Mouse (Mus musculus) embryonic facial prominence, embryonic 13.5 days (tissue): Measurements from ENCODE around the gene Zfand6. TPM values are rescaled to one million over a fixed set of nuclear protein-coding genes. Genes with fewer than 3 reads are reported as not detected.
A peak's percentile ranks its signal among the peaks of the same experiment; 100 is the strongest.

Experiments used
- ATAC-seq: fragments of 200-750 bp; cut with Nextera tagmentation; 2 replicates; pipeline ENCODE4 v1.8.0; 2017; ENCODE audit warnings: low read depth; ENCODE audit not compliant: insufficient number of reproducible peaks, insufficient read depth, low FRiP score, low TSS enrichment
- H3K27ac ChIP-seq: fragments of 300-500 bp; sonication (generic); 2 replicates; pipeline ENCODE4 v1.5.1; 2015; ENCODE audit warnings: moderate library complexity, mild to moderate bottlenecking, inconsistent platforms
- H3K27me3 ChIP-seq: fragments of 300-500 bp; sonication (generic); 2 replicates; pipeline ENCODE4 v1.6.1; 2015; ENCODE audit warnings: mild to moderate bottlenecking, inconsistent platforms
- H3K36me3 ChIP-seq: fragments of 300-500 bp; sonication (generic); 2 replicates; pipeline ENCODE4 v1.6.1; 2015; ENCODE audit warnings: mild to moderate bottlenecking, inconsistent platforms
- H3K4me1 ChIP-seq: fragments of 300-500 bp; sonication (generic); 2 replicates; pipeline ENCODE4 v1.6.1; 2015; ENCODE audit warnings: inconsistent platforms
- H3K4me2 ChIP-seq: fragments of 300-500 bp; sonication (generic); 2 replicates; pipeline ENCODE4 v1.6.1; 2015; ENCODE audit warnings: moderate library complexity, mild to moderate bottlenecking, inconsistent platforms
- H3K4me3 ChIP-seq: fragments of 300-500 bp; sonication (generic); 2 replicates; pipeline ENCODE4 v1.5.1; 2015; ENCODE audit warnings: mild to moderate bottlenecking, inconsistent platforms
- H3K9ac ChIP-seq: fragments of 300-500 bp; sonication (generic); 2 replicates; pipeline ENCODE4 v1.6.1; 2015; ENCODE audit warnings: mild to moderate bottlenecking, inconsistent platforms
- H3K9me3 ChIP-seq: fragments of 300-500 bp; sonication (generic); 2 replicates; pipeline ENCODE4 v1.6.1; 2016; ENCODE audit warnings: inconsistent platforms
- WGBS: fragments of 180-500 bp; shearing (Covaris S2); methylation state at CpG from one replicate; pipeline ENCODE4 v1.1.7; 2015; ENCODE audit warnings: mixed read lengths; 5-methylcytosine and 5-hydroxymethylcytosine counted together
- polyA plus RNA-seq: library from polyadenylated mRNA; unstranded; fragments of >200 nt; fragmentation: Nextera tagmentation; extraction: Ambion mirVana; gene quantifications from 2 replicates; pipeline ENCODE4 v1.2.1, GENCODE M21; 2015

Gene Zfand6
- polyA plus RNA-seq, 1 experiment from 2014 or later, result 170 TPM

- peak overlapping the region; percentile 93 for H3K4me2 ChIP-seq
- no peak overlapping the region for H3K27ac ChIP-seq
- H3K27me3 ChIP-seq, result no peaks in the 10 kb centered on the region
- no peaks in the 10 kb centered on the region for H3K36me3 ChIP-seq
- peak; percentile 71 for ATAC-seq
- peaks cover 8% of the 10 kb centered on the region for H3K4me1 ChIP-seq
- under 1% methylated on average over 36 of the region's 36 CpGs for WGBS
- H3K9ac ChIP-seq, result peak overlapping the region; percentile 68
- H3K9me3 ChIP-seq, result no peaks in the 10 kb centered on the region
- H3K4me3 ChIP-seq, result peak overlapping the region; percentile 57
These were observed 84.0 kb downstream of the Zfand6 start for GRCm38 (mm10) chr7:84605704-84606292.

- no peak for ATAC-seq
- Histone ChIP-seq H3K27ac (no peak overlapping the region), H3K4me2 (peak overlapping the region; percentile 93), H3K9me3 (no peaks in the 10 kb centered on the region), H3K36me3 (no peaks in the 10 kb centered on the region), H3K4me1 (peaks cover 8% of the 10 kb centered on the region), H3K4me3 (peak overlapping the region; percentile 57), H3K9ac (peak overlapping the region; percentile 68), H3K27me3 (no peaks in the 10 kb centered on the region)
- WGBS, result 8% methylated on average over 19 of the region's 19 CpGs
These were observed 84.6 kb downstream of the Zfand6 start for GRCm38 (mm10) chr7:84605033-84605687.

DNA sequence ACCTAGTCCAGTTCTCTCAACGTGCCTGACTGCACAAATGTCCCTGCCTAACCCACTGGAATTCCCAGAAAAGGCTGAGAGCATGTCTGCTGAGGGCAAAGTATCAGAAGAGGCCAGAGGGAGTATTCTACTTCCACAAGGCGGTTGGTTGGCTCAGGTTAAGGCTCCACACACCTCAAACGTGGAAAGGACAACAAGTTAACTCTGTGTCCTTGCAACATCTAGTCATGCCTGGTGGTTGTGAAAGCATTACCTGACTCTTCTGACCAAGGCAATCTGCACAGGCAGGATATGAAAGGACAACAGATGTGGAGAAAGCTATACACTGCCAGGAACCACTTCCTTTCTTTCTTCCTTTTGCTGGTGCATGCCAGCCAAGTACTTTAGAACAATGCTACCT is 85.3 kb downstream of the Zfand6 start:
- Histone ChIP-seq H3K9ac (no peak overlapping the region), H3K4me1 (peaks cover 8% of the 10 kb centered on the region), H3K27ac (no peak overlapping the region), H3K4me2 (no peak overlapping the region), H3K9me3 (no peaks in the 10 kb centered on the region), H3K36me3 (no peaks in the 10 kb centered on the region), H3K4me3 (no peak overlapping the region), H3K27me3 (no peaks in the 10 kb centered on the region)
- no peak for ATAC-seq
- 63% methylated on average over 3 of the region's 3 CpGs for WGBS

- no peaks in the 10 kb centered on the region for H3K9me3 ChIP-seq
- no peaks in the 10 kb centered on the region for H3K27me3 ChIP-seq
- H3K4me2 ChIP-seq, result no peak overlapping the region
- H3K4me3 ChIP-seq, result no peak overlapping the region
- peaks cover 8% of the 10 kb centered on the region for H3K4me1 ChIP-seq
- WGBS, result 81% methylated on average over 3 of the region's 3 CpGs
- H3K36me3 ChIP-seq, result no peaks in the 10 kb centered on the region
- no peak overlapping the region for H3K27ac ChIP-seq
- ATAC-seq, result no peak
- no peak overlapping the region for H3K9ac ChIP-seq
These were observed 88.4 kb downstream of the Zfand6 start for GRCm38 (mm10) chr7:84601331-84601730.

DNA sequence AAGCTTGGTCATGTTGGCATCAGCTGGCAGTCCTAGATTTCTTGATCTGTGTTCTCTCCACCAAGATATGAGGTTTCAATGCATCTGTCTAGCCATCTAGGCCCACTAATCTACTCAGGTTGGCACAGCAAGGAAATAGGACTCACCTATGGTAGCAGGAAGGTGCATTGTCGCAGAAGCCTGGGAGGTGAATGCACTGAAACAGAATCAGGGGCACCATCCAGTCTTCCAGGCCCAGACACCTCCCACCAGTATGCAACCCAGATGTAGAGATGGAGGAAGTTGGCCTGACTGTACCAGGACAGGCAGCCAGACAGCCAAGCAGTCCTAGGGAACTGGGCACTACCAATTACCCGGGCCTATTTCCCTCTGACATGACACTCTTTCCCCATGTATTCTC is 89.1 kb downstream of the Zfand6 start:
- Histone ChIP-seq H3K27ac (no peak overlapping the region), H3K27me3 (no peaks in the 10 kb centered on the region), H3K36me3 (no peaks in the 10 kb centered on the region), H3K9ac (no peak overlapping the region), H3K4me1 (peaks cover 8% of the 10 kb centered on the region), H3K4me2 (no peak overlapping the region), H3K9me3 (no peaks in the 10 kb centered on the region), H3K4me3 (no peak overlapping the region)
- WGBS, result 77% methylated on average over 2 of the region's 2 CpGs
- no peak for ATAC-seq

GRCm38 (mm10) chr7:84596633-84597032 is 93.1 kb downstream of the Zfand6 start:
- H3K36me3 ChIP-seq, result no peaks in the 10 kb centered on the region
- H3K4me1 ChIP-seq, result no peaks in the 10 kb centered on the region
- H3K4me2 ChIP-seq, result no peak overlapping the region
- ATAC-seq, result no peak
- no peak overlapping the region for H3K27ac ChIP-seq
- no peaks in the 10 kb centered on the region for H3K9me3 ChIP-seq
- no peak overlapping the region for H3K9ac ChIP-seq
- H3K27me3 ChIP-seq, result no peaks in the 10 kb centered on the region
- WGBS, result 86% methylated on average over 3 of the region's 3 CpGs
- no peak overlapping the region for H3K4me3 ChIP-seq

- Histone ChIP-seq H3K36me3 (no peaks in the 10 kb centered on the region), H3K27ac (no peak overlapping the region), H3K9ac (no peak overlapping the region), H3K4me1 (no peaks in the 10 kb centered on the region), H3K4me2 (no peak overlapping the region), H3K4me3 (no peak overlapping the region), H3K9me3 (no peaks in the 10 kb centered on the region), H3K27me3 (no peaks in the 10 kb centered on the region)
- 93% methylated on average over 3 of the region's 3 CpGs for WGBS
- ATAC-seq, result no peak
These were observed 93.8 kb downstream of the Zfand6 start for GRCm38 (mm10) chr7:84596002-84596401.

DNA sequence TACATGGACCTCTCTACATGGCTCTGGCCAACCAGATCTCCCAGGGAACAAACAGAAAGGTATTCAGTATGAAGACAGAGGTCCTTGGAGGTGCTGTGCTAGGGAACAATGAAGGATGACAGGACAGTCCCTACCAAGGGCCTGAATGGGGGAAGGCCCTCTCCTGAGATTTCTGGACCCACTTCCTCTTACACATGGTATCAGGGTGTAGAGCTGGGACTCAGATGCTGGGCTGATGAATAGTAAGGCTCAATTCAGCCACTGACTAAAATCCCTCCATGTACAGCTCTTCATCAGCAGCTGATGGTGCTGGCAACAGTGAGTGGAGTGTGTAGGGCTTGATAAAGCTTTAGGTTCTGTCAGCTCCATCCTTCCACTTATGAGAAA is 94.8 kb downstream of the Zfand6 start:
- Histone ChIP-seq H3K4me1 (no peaks in the 10 kb centered on the region), H3K9me3 (no peaks in the 10 kb centered on the region), H3K4me2 (peak overlapping the region; percentile 34; the same call in 1 of the 2 replicates), H3K4me3 (no peak overlapping the region), H3K9ac (no peak overlapping the region), H3K36me3 (no peaks in the 10 kb centered on the region), H3K27ac (no peak overlapping the region), H3K27me3 (no peaks in the 10 kb centered on the region)
- no peak for ATAC-seq

DNA sequence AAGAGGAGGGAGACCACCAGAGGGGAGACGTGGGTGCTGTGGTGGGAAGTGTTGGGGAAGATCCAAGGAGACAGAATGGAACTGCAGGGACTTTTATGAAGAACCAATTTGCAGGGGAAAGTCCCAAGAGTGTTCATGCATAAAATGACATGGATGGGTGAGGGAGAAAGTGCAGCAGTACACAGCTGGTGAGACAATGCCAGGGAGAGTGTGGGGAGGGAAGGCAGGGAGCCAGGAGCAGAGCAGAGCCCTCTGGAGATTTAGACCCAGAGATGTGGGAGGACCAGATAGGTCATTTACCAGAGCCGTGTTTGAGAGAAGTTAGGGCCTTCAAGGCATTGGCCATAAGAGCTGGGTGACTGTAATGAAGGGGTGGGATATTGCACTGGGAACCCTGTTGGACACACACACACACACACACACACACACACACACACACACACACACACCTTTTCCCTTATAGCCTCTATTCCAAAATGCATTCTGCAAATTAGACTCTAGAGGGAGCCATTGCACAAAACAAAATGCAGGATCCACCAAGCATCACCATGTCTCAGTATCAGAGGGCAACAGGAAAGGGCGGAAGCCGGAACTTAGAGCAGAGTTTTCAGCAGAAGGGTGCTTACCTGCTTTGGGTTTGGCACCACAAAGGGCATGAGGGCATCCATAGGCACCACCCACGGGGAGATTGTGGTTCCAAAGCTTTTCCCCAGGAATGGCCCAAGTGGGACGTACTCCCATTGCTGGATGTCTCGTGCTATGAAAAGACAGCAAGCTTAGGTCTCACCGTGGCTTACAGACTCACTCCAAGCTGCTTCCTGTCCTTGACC is 95.5 kb downstream of the Zfand6 start:
- 44% methylated on average over 8 of the region's 8 CpGs for WGBS

GRCm38 (mm10) chr7:84591347-84591746 is 98.4 kb downstream of the Zfand6 start:
- Histone ChIP-seq H3K9me3 (no peaks in the 10 kb centered on the region), H3K27me3 (no peaks in the 10 kb centered on the region), H3K9ac (no peak overlapping the region), H3K36me3 (no peaks in the 10 kb centered on the region), H3K4me1 (no peaks in the 10 kb centered on the region), H3K4me3 (no peak overlapping the region), H3K27ac (no peak overlapping the region), H3K4me2 (no peak overlapping the region)
- ATAC-seq, result no peak
- whole genome bisulfite sequencing, result 85% methylated on average over 3 of the region's 3 CpGs

More for the DNA sequence above, 95.5 kb downstream of the Zfand6 start:
- Histone ChIP-seq H3K36me3 (no peaks in the 10 kb centered on the region), H3K4me1 (no peaks in the 10 kb centered on the region), H3K9ac (no peak overlapping the region), H3K27ac (no peak overlapping the region), H3K4me2 (peak overlapping the region; percentile 34; the same call in 1 of the 2 replicates), H3K27me3 (no peaks in the 10 kb centered on the region), H3K4me3 (no peak overlapping the region), H3K9me3 (no peaks in the 10 kb centered on the region)
- no peak for ATAC-seq

- H3K9me3 ChIP-seq, result no peaks in the 10 kb centered on the region
- no peaks in the 10 kb centered on the region for H3K4me1 ChIP-seq
- no peak overlapping the region for H3K4me2 ChIP-seq
- 86% methylated on average over 2 of the region's 2 CpGs for WGBS
- no peak for ATAC-seq
- H3K27ac ChIP-seq, result no peak overlapping the region
- H3K27me3 ChIP-seq, result no peaks in the 10 kb centered on the region
- H3K9ac ChIP-seq, result no peak overlapping the region
- H3K36me3 ChIP-seq, result no peaks in the 10 kb centered on the region
- H3K4me3 ChIP-seq, result no peak overlapping the region
These were observed 99.1 kb downstream of the Zfand6 start for GRCm38 (mm10) chr7:84590622-84591021.
